Mouse (Mus musculus): ENCODE data around the gene Treml4.

Gene Treml4

GRCm38 (mm10) chr17:48274885-48275284 lies 10.8 kb downstream of the Treml4 start:
- DNase-seq: peak; percentile 92

DNA sequence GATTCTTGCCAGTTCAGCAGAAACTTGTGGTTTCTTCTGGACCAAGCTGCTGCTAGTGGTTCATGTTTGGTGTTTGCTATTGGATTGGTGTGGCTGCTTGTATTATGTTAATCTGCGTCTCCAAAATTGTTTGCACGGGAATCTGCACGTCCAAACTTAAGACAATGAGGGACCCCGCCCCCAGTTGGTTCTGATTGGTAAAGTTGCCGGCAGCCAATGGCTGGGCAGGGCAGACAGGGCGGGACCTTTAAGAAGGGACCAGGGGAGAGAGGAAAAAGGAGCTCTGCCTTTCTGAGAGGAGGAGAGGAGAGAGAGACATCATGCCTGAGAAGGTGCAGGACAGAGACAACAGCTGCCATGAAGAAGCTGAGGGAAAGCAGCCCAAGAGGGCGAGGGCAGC lies 11.6 kb downstream of the Treml4 start:
- DNase-seq: no peak

GRCm38 (mm10) chr17:48278381-48278780 lies 14.3 kb downstream of the Treml4 start:
- DNase-seq: no peak

- no peak for DNase-seq
Measured at GRCm38 (mm10) chr17:48279002-48279401, 14.9 kb downstream of the Treml4 start.

GRCm38 (mm10) chr17:48280943-48281738 lies 17.0 kb downstream of the Treml4 start:
- DNase-seq: peak; percentile 41

DNA sequence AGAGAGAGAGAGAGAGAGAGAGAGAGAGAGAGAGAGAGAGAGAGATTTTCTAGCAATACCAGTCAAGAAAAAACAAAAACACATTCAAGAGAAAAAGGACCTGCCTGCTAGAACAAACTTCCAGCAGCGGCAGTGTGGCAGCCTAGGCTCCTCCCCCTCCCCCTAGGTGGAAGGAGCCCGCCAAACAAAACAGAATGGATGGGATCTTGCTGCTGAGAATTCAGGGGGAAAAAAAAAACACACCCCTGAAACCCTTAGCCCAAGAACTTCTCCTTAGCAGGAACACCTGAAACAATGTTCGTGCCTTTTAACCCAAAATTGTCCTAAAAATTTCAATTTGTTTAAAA lies 17.6 kb downstream of the Treml4 start:
- peak; percentile 57 for DNase-seq

DNA sequence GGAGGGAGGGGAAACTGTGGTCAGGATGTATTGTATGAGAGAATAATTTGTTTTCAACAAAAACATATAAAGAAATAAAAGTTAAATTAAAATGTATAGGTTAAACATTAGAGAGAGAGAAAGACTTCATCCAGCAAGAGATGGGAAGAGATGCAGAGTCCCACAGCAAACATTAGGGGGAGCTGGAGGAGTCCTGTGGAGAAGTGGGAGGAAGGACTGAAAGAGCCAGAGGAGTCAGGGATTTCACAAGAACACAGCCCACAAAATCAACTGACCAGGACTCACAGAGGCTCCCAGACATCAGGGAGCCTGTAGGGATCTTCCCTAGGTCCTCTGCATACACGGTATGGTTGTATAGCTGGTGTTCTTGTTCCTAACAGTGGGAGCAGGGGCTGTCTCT lies 22.7 kb downstream of the Treml4 start:
- DNase-seq: no peak

- peak; percentile 77 for DNase-seq
Measured at GRCm38 (mm10) chr17:48287276-48287675, 23.2 kb downstream of the Treml4 start.

GRCm38 (mm10) chr17:48293500-48294194 lies 29.6 kb downstream of the Treml4 start:
- DNase-seq: no peak

DNA sequence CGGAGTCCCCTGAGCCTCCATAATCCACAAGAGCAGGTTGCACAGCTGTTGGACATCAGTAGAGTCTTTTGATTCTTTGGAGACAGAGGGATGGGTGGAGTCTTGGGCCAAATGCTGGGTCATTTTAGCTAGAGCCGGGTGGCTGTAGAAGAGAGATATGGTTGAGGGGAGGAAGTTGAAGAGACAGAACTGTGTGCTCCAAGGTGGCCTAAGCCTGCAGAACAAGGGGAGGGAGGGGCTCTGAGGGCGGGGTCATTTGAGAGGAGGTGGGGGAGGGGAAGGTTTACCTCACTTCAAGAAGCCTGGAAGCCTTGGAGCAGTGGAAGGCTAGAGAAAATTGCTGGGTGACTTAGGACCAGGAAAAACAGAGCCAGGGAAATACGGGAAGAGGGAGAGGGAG lies 35.1 kb downstream of the Treml4 start, which contains the start of gene Treml2:
Treml2 (plus strand) TSS at position 296 of the 400 bp plus-strand sequence.
- DNase-seq: peak; percentile 32

GRCm38 (mm10) chr17:48299756-48300155 lies 35.7 kb downstream of the Treml4 start:
- DNase-seq: no peak

GRCm38 (mm10) chr17:48300199-48300598 lies 36.1 kb downstream of the Treml4 start:
- DNase-seq: peak; percentile 79

GRCm38 (mm10) chr17:48300861-48301260 lies 36.8 kb downstream of the Treml4 start:
- DNase-seq: peak; percentile 65

GRCm38 (mm10) chr17:48301792-48302191 lies 37.7 kb downstream of the Treml4 start:
- no peak for DNase-seq

- DNase-seq: no peak
Measured at GRCm38 (mm10) chr17:48312124-48312523, 48.0 kb downstream of the Treml4 start.

- peak; percentile 29 for DNase-seq
Measured at GRCm38 (mm10) chr17:48315905-48316579, 51.9 kb downstream of the Treml4 start, which contains the start of gene B430306N03Rik. Gene B430306N03Rik, plus strand, starts transcription at chr17:48316141.

DNA sequence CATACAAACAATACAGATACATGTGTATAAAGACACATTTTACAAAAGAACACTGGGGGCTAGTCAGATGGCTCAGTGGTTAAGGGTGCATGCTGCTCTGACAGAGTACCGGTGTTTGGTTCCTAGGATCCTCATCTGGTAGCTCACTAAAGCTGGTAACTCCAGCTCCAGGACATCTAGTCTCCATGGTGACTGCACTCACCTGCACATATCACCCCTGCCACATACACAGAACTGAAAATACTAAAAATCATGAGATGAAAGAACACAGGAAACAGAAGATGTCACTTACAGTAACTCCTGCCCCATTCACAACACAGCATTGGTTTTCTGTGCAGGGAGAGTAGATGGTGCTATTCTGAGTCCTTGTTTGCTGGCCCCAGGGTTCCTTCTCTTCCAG lies 54.6 kb downstream of the Treml4 start:
- no peak for DNase-seq

- no peak for DNase-seq
Measured at GRCm38 (mm10) chr17:48321279-48321678, 57.2 kb downstream of the Treml4 start.

- no peak for DNase-seq
Measured at GRCm38 (mm10) chr17:48323236-48323635, 59.1 kb downstream of the Treml4 start.

DNA sequence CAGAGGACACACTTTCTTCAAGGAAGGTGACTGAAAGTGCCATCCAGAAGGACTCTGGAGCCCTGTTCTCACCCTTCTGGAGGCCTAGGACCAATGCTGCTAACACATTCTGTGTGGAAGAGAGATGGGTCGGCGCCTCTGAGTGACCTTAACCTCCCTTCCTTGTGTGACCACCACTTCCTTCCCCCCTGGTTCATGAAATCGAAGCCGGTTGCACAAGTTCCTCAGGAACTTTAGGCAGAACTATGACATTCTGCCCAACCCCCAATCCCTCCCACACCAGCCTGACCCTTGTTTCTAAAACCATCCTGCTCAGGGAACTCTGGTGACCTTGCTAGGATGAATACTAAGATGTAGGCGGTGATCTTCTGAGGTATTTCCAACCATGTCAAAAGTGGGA lies 60.2 kb downstream of the Treml4 start:
- DNase-seq: no peak
